Mouse (Mus musculus): ENCODE measurements at regions not wholly inside any gene's neighbourhood (a gene's known extent, or its start where the extent isn't known, plus 50 kb on each side); places are given as distances from the start of the nearest gene placed in this dataset.
"Not testable (repeated sequence)": the region's sequence is repeated elsewhere in the genome, so short reads cannot be mapped to it uniquely, and the experiment has no call there.

- no peak for DNase-seq (ENCODE audit: low read depth, low spot score)
These were observed 54.0 kb upstream of the Enpep start for GRCm38 (mm10) chr3:129386522-129386921.

- no peak for DNase-seq (ENCODE audit: low read depth, low spot score)
These were observed 58.0 kb upstream of the Enpep start for GRCm38 (mm10) chr3:129390506-129390905.

- no peak for DNase-seq (ENCODE audit: low read depth, low spot score)
These were observed 59.6 kb upstream of the Enpep start for GRCm38 (mm10) chr3:129391888-129392813.

GRCm38 (mm10) chr3:129392814-129393804, 60.6 kb upstream of the Enpep start:
- no peak for DNase-seq (ENCODE audit: low read depth, low spot score)

GRCm38 (mm10) chr3:129397481-129397880, 65.0 kb upstream of the Enpep start:
- DNase-seq (ENCODE audit: low read depth, low spot score), result no peak

- DNase-seq (ENCODE audit: low read depth, low spot score), result no peak
These were observed 67.8 kb upstream of the Enpep start for GRCm38 (mm10) chr3:129400092-129400924.

- no peak for DNase-seq (ENCODE audit: low read depth, low spot score)
These were observed 79.0 kb upstream of the Enpep start for GRCm38 (mm10) chr3:129411389-129412054.

GRCm38 (mm10) chr3:129412126-129412960, 79.8 kb upstream of the Enpep start:
- no peak for DNase-seq (ENCODE audit: low read depth, low spot score)

GRCm38 (mm10) chr3:129412961-129413246, 80.4 kb upstream of the Enpep start:
- no peak for DNase-seq (ENCODE audit: low read depth, low spot score)

- DNase-seq (ENCODE audit: low read depth, low spot score), result no peak
These were observed 83.1 kb upstream of the Enpep start for GRCm38 (mm10) chr3:129415656-129416055.

- no peak for DNase-seq (ENCODE audit: low read depth, low spot score)
These were observed 83.8 kb upstream of the Enpep start for GRCm38 (mm10) chr3:129416337-129416736.

GRCm38 (mm10) chr3:129421620-129422239, 89.2 kb upstream of the Enpep start:
- DNase-seq (ENCODE audit: low read depth, low spot score), result not testable (repeated sequence)

GRCm38 (mm10) chr3:129428750-129429149, 96.2 kb upstream of the Enpep start:
- DNase-seq (ENCODE audit: low read depth, low spot score), result no peak

- no peak for DNase-seq (ENCODE audit: low read depth, low spot score)
These were observed 96.9 kb upstream of the Enpep start for GRCm38 (mm10) chr3:129429161-129430111.

- no peak for DNase-seq (ENCODE audit: low read depth, low spot score)
These were observed 98.1 kb upstream of the Elovl6 start for GRCm38 (mm10) chr3:129434056-129434455.

GRCm38 (mm10) chr3:129437687-129438086, 94.5 kb upstream of the Elovl6 start:
- DNase-seq (ENCODE audit: low read depth, low spot score), result no peak

- DNase-seq (ENCODE audit: low read depth, low spot score), result no peak
These were observed 89.4 kb upstream of the Elovl6 start for GRCm38 (mm10) chr3:129442756-129443155.

GRCm38 (mm10) chr3:129444221-129444620, 87.9 kb upstream of the Elovl6 start:
- no peak for DNase-seq (ENCODE audit: low read depth, low spot score)
